Mouse (Mus musculus): ENCODE measurements at regions not wholly inside any gene's neighbourhood (a gene's known extent, or its start where the extent isn't known, plus 50 kb on each side); places are given as distances from the start of the nearest gene placed in this dataset.

DNA sequence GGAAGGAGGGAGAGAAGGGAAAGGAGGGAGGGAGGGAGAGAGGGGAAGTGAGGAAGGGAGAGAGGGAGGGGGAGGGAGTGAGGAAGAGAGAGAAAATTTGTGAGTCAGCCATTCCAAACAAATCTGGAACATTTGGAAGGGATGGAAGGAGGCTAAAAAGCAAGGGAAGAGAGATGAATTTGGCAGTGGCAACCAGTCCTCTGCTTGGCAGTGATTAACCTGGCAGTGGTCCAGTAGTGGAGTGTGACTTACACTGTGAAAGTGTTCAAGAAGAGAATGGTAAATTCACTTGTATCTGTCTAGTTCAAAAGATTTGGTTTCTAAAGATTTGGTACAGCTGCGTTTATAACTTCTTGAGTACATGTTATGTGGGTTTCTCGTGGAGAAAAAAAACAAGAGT lies 553.7 kb upstream of the Tenm4 start:
- Histone ChIP-seq H3K4me1 (ENCODE audit: control insufficient read depth, insufficient read depth, low read length) (no peaks in the 10 kb centered on the region), H3K4me3 (ENCODE audit: low read depth, low read length) (no peak overlapping the region), H3K9ac (replicated peaks; ENCODE audit: low read length) (no peak overlapping the region), H3K27ac (replicated peaks; ENCODE audit: low read depth, low read length) (no peak overlapping the region), H3K4me2 (ENCODE audit: low read depth, low read length) (no peak overlapping the region), H3K27me3 (ENCODE audit: control insufficient read depth, insufficient read depth, low read length) (no peaks in the 10 kb centered on the region), H3K36me3 (replicated peaks; ENCODE audit: control insufficient read depth, insufficient read depth, low read depth, low read length) (no peaks in the 10 kb centered on the region), H3K9me3 (replicated peaks; ENCODE audit: control insufficient read depth, low read length) (no peaks in the 10 kb centered on the region)
- no peak for ATAC-seq (replicated peaks; ENCODE audit: insufficient number of reproducible peaks, low FRiP score, low TSS enrichment, low read depth)
- DNase-seq (ENCODE audit: low spot score), result no peak
- WGBS, result 75% methylated on average over 2 of the region's 2 CpGs

DNA sequence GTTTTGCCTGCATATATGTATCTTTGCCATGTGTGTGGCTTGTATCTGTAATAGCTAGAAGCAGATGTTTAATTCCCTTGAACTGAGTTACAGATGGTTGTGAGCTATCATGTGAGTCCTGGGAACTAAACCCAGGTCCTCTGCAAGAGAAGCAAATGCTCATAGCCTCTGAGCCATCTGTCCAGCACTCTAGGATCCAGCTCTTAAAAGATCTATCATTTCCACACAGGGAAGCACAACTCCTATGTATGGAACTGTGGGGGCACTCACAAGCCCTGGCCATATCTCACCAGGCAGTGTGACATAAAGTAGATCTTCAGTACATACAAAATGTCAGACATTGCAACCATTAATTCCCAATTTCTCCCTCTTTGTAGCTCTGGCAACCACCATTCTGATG lies 552.9 kb upstream of the Tenm4 start:
- no peaks in the 10 kb centered on the region for H3K36me3 ChIP-seq (replicated peaks; ENCODE audit: control insufficient read depth, insufficient read depth, low read depth, low read length)
- no peak overlapping the region for H3K4me2 ChIP-seq (ENCODE audit: low read depth, low read length)
- DNase-seq (ENCODE audit: low spot score) (no peak), ATAC-seq (replicated peaks; ENCODE audit: insufficient number of reproducible peaks, low FRiP score, low TSS enrichment, low read depth) (no peak)
- no peaks in the 10 kb centered on the region for H3K9me3 ChIP-seq (replicated peaks; ENCODE audit: control insufficient read depth, low read length)
- no peak overlapping the region for H3K4me3 ChIP-seq (ENCODE audit: low read depth, low read length)
- H3K9ac ChIP-seq (replicated peaks; ENCODE audit: low read length), result no peak overlapping the region
- H3K27ac ChIP-seq (replicated peaks; ENCODE audit: low read depth, low read length), result no peak overlapping the region
- H3K4me1 ChIP-seq (ENCODE audit: control insufficient read depth, insufficient read depth, low read length), result no peaks in the 10 kb centered on the region
- H3K27me3 ChIP-seq (ENCODE audit: control insufficient read depth, insufficient read depth, low read length), result no peaks in the 10 kb centered on the region

- H3K9me3 ChIP-seq (replicated peaks; ENCODE audit: control insufficient read depth, low read length), result no peaks in the 10 kb centered on the region
- DNase-seq (ENCODE audit: low spot score), result no peak
- no peak overlapping the region for H3K9ac ChIP-seq (replicated peaks; ENCODE audit: low read length)
- H3K4me3 ChIP-seq (ENCODE audit: low read depth, low read length), result no peak overlapping the region
- H3K4me2 ChIP-seq (ENCODE audit: low read depth, low read length), result no peak overlapping the region
- no peak overlapping the region for H3K27ac ChIP-seq (replicated peaks; ENCODE audit: low read depth, low read length)
- H3K4me1 ChIP-seq (ENCODE audit: control insufficient read depth, insufficient read depth, low read length), result no peaks in the 10 kb centered on the region
- no peaks in the 10 kb centered on the region for H3K27me3 ChIP-seq (ENCODE audit: control insufficient read depth, insufficient read depth, low read length)
- no peaks in the 10 kb centered on the region for H3K36me3 ChIP-seq (replicated peaks; ENCODE audit: control insufficient read depth, insufficient read depth, low read depth, low read length)
- ATAC-seq (replicated peaks; ENCODE audit: insufficient number of reproducible peaks, low FRiP score, low TSS enrichment, low read depth), result no peak
Observed at GRCm38 (mm10) chr7:95620079-95620478, 551.0 kb upstream of the Tenm4 start.

- H3K4me3 ChIP-seq (ENCODE audit: low read depth, low read length), result no peak overlapping the region
- H3K27ac ChIP-seq (replicated peaks; ENCODE audit: low read depth, low read length), result no peak overlapping the region
- no peaks in the 10 kb centered on the region for H3K4me1 ChIP-seq (ENCODE audit: control insufficient read depth, insufficient read depth, low read length)
- 85% methylated on average over 5 of the region's 5 CpGs for WGBS
- ATAC-seq (replicated peaks; ENCODE audit: insufficient number of reproducible peaks, low FRiP score, low TSS enrichment, low read depth), result no peak
- no peak for DNase-seq (ENCODE audit: low spot score)
- H3K4me2 ChIP-seq (ENCODE audit: low read depth, low read length), result no peak overlapping the region
- H3K9ac ChIP-seq (replicated peaks; ENCODE audit: low read length), result no peak overlapping the region
- H3K9me3 ChIP-seq (replicated peaks; ENCODE audit: control insufficient read depth, low read length), result no peaks in the 10 kb centered on the region
- H3K27me3 ChIP-seq (ENCODE audit: control insufficient read depth, insufficient read depth, low read length), result no peaks in the 10 kb centered on the region
- no peaks in the 10 kb centered on the region for H3K36me3 ChIP-seq (replicated peaks; ENCODE audit: control insufficient read depth, insufficient read depth, low read depth, low read length)
Observed at GRCm38 (mm10) chr7:95640683-95641082, 530.4 kb upstream of the Tenm4 start.

GRCm38 (mm10) chr7:95674319-95674718 lies 496.7 kb upstream of the Tenm4 start:
- 100% methylated on average over 1 of the region's 1 CpGs for WGBS
- no peaks in the 10 kb centered on the region for H3K4me1 ChIP-seq (ENCODE audit: control insufficient read depth, insufficient read depth, low read length)
- no peaks in the 10 kb centered on the region for H3K27me3 ChIP-seq (ENCODE audit: control insufficient read depth, insufficient read depth, low read length)
- H3K9me3 ChIP-seq (replicated peaks; ENCODE audit: control insufficient read depth, low read length), result no peaks in the 10 kb centered on the region
- H3K9ac ChIP-seq (replicated peaks; ENCODE audit: low read length), result no peak overlapping the region
- no peak overlapping the region for H3K4me3 ChIP-seq (ENCODE audit: low read depth, low read length)
- H3K36me3 ChIP-seq (replicated peaks; ENCODE audit: control insufficient read depth, insufficient read depth, low read depth, low read length), result no peaks in the 10 kb centered on the region
- no peak for DNase-seq (ENCODE audit: low spot score)
- no peak for ATAC-seq (replicated peaks; ENCODE audit: insufficient number of reproducible peaks, low FRiP score, low TSS enrichment, low read depth)
- no peak overlapping the region for H3K4me2 ChIP-seq (ENCODE audit: low read depth, low read length)
- no peak overlapping the region for H3K27ac ChIP-seq (replicated peaks; ENCODE audit: low read depth, low read length)

GRCm38 (mm10) chr7:95682521-95682920 lies 488.5 kb upstream of the Tenm4 start:
- Histone ChIP-seq H3K9ac (replicated peaks; ENCODE audit: low read length) (no peak overlapping the region), H3K27ac (replicated peaks; ENCODE audit: low read depth, low read length) (no peak overlapping the region), H3K4me3 (ENCODE audit: low read depth, low read length) (no peak overlapping the region), H3K4me2 (ENCODE audit: low read depth, low read length) (no peak overlapping the region), H3K9me3 (replicated peaks; ENCODE audit: control insufficient read depth, low read length) (no peaks in the 10 kb centered on the region), H3K27me3 (ENCODE audit: control insufficient read depth, insufficient read depth, low read length) (no peaks in the 10 kb centered on the region), H3K4me1 (ENCODE audit: control insufficient read depth, insufficient read depth, low read length) (no peaks in the 10 kb centered on the region), H3K36me3 (replicated peaks; ENCODE audit: control insufficient read depth, insufficient read depth, low read depth, low read length) (no peaks in the 10 kb centered on the region)
- 64% methylated on average over 3 of the region's 3 CpGs for WGBS
- ATAC-seq (replicated peaks; ENCODE audit: insufficient number of reproducible peaks, low FRiP score, low TSS enrichment, low read depth) (no peak), DNase-seq (ENCODE audit: low spot score) (no peak)

GRCm38 (mm10) chr7:95687733-95688132 lies 483.3 kb upstream of the Tenm4 start:
- Histone ChIP-seq H3K27ac (replicated peaks; ENCODE audit: low read depth, low read length) (no peak overlapping the region), H3K4me3 (ENCODE audit: low read depth, low read length) (no peak overlapping the region), H3K27me3 (ENCODE audit: control insufficient read depth, insufficient read depth, low read length) (no peaks in the 10 kb centered on the region), H3K4me2 (ENCODE audit: low read depth, low read length) (no peak overlapping the region), H3K4me1 (ENCODE audit: control insufficient read depth, insufficient read depth, low read length) (no peaks in the 10 kb centered on the region), H3K9me3 (replicated peaks; ENCODE audit: control insufficient read depth, low read length) (no peaks in the 10 kb centered on the region), H3K9ac (replicated peaks; ENCODE audit: low read length) (no peak overlapping the region), H3K36me3 (replicated peaks; ENCODE audit: control insufficient read depth, insufficient read depth, low read depth, low read length) (no peaks in the 10 kb centered on the region)
- DNase-seq (ENCODE audit: low spot score), result no peak
- 37% methylated on average over 3 of the region's 3 CpGs for WGBS
- ATAC-seq (replicated peaks; ENCODE audit: insufficient number of reproducible peaks, low FRiP score, low TSS enrichment, low read depth), result no peak

GRCm38 (mm10) chr7:95688151-95689146 lies 482.6 kb upstream of the Tenm4 start:
- 6% methylated on average over 16 of the region's 16 CpGs for WGBS
- no peaks in the 10 kb centered on the region for H3K27me3 ChIP-seq (ENCODE audit: control insufficient read depth, insufficient read depth, low read length)

More at GRCm38 (mm10) chr7:95688151-95689146, 482.6 kb upstream of the Tenm4 start:
- DNase-seq (ENCODE audit: low spot score), result peak; percentile 48
- no peaks in the 10 kb centered on the region for H3K4me1 ChIP-seq (ENCODE audit: control insufficient read depth, insufficient read depth, low read length)
- no peaks in the 10 kb centered on the region for H3K9me3 ChIP-seq (replicated peaks; ENCODE audit: control insufficient read depth, low read length)
- H3K4me2 ChIP-seq (ENCODE audit: low read depth, low read length), result peak overlapping the region; percentile 40
- no peaks in the 10 kb centered on the region for H3K36me3 ChIP-seq (replicated peaks; ENCODE audit: control insufficient read depth, insufficient read depth, low read depth, low read length)
- peak overlapping the region; percentile 52 for H3K9ac ChIP-seq (replicated peaks; ENCODE audit: low read length)
- peak overlapping the region; percentile 31; the same call in 1 of the 2 replicates for H3K27ac ChIP-seq (replicated peaks; ENCODE audit: low read depth, low read length)
- H3K4me3 ChIP-seq (ENCODE audit: low read depth, low read length), result peak overlapping the region; percentile 18
- peak; percentile 83 for ATAC-seq (replicated peaks; ENCODE audit: insufficient number of reproducible peaks, low FRiP score, low TSS enrichment, low read depth)
